Mouse (Mus musculus): ENCODE results near the gene Cck.

The Cck gene

DNA sequence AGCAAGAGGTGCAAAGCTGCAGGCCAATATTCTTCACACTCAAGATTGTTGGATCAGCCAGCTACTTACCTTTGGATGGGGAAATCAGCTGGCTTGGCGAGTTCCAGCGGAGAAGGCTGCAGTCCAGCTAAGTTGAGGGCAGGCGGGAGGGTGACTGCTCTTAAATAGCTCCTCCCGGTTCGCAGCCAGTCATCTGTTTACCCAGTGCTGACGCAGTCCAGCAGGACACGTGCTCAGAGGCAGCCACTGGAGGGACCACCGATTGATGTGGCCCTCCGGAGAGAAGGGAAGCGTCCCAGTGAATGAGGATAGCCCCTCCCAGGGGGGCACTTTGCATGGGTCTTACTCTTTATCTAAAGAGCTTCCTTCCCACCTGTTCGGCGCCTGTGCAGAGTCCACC lies at the start of gene Cck:
Cck (minus strand) TSS at position 166 of the 400 bp plus-strand sequence.
- DNase-seq, result no peak

DNA sequence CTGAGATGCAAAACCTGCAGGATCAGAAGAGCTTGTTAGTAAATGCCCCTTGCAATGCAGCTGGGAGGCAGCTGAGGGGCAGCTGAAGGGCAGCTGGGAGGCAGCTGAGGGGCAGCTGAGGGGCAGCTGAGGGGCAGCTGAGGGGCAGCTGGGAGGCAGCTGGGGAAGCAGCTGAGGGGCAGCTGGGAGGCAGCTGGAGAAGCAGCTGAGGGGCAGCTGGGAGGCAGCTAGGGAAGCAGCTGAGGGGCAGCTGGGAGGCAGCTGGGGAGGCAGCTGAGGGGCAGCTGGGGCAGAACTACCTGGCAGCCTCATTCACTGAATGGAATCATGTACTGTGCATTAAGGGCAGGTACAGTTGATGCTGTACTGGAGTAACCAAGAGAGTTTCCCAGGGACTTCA lies 46.0 kb upstream of the Cck start:
- no peak for DNase-seq

GRCm38 (mm10) chr9:121532626-121533025 lies 37.1 kb upstream of the Cck start:
- no peak for DNase-seq

GRCm38 (mm10) chr9:121528605-121529357 lies 33.3 kb upstream of the Cck start:
- no peak for DNase-seq

- DNase-seq, result no peak
Observed at GRCm38 (mm10) chr9:121526171-121526570, 30.7 kb upstream of the Cck start.

- no peak for DNase-seq
Observed at GRCm38 (mm10) chr9:121520047-121520446, 24.6 kb upstream of the Cck start.

DNA sequence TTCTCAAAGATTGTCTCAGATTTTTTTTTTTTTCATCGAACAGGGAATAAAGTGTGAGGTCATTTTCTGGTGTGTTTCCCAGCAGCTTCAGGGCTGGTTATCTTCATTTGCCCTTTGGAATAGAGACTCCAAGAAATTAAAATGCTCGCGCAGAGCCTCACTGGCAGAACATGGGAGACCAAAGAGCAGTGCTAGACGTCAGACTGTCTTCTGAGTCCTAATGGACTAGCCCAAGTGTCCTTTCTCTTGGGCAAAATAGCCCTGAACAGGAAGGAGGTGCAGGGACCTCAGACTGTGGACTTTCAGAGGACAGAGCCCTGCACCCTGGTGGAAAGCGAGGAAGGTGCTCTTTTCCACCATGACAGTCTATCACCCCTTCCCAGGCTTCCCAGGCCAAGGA lies 19.0 kb upstream of the Cck start:
- no peak for DNase-seq

- DNase-seq, result no peak
Observed at GRCm38 (mm10) chr9:121511911-121512310, 16.4 kb upstream of the Cck start.

- DNase-seq, result no peak
Observed at GRCm38 (mm10) chr9:121506478-121507180, 11.1 kb upstream of the Cck start.

- no peak for DNase-seq
Observed at GRCm38 (mm10) chr9:121505346-121505745, 9.9 kb upstream of the Cck start.

GRCm38 (mm10) chr9:121496102-121496501 lies 608 bp upstream of the Cck start:
- no peak for DNase-seq

DNA sequence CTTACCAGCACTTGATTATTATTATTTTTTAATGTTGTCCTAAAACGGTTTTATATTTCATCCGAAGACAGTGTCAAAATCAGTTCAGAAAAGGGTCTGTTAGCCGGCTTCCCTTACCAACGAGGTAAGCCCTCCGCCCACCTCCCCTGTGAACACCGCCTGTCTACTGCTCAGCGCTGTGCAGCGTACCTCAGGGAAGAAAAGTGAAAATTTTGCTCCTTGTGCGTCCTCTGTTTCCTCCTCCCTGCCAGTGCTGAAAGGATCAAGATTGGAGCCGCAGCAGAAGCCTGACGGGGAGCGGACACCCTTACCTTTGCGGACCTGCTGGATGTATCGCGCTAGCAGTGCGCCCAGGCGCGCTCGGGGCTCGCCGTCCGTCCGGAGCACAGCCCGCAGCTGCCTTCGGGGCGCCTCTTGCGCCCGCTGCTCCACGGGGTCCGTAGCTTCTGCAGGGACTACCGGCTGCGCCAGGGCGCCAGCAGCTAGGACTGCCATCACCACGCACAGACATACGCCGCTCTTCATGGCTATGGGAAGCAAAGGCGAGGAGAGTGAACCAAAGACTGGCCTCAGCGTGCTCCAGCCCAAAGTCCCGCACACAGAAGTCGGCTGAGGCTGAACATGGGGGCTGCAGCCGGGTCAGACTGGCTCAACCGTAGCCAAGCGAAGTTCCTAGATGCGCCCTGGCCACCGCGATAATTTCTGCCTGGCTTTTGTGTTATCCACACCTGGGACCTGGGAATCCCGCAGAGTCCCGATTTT lies 1.3 kb downstream of the Cck start:
- DNase-seq, result no peak

GRCm38 (mm10) chr9:121491592-121492240 lies 3.8 kb downstream of the Cck start:
- DNase-seq, result no peak

- DNase-seq, result no peak
Observed at GRCm38 (mm10) chr9:121487216-121487615, 8.3 kb downstream of the Cck start.

- DNase-seq, result peak; percentile 35 to 40
Observed at GRCm38 (mm10) chr9:121479453-121479852, 16.0 kb downstream of the Cck start.

DNA sequence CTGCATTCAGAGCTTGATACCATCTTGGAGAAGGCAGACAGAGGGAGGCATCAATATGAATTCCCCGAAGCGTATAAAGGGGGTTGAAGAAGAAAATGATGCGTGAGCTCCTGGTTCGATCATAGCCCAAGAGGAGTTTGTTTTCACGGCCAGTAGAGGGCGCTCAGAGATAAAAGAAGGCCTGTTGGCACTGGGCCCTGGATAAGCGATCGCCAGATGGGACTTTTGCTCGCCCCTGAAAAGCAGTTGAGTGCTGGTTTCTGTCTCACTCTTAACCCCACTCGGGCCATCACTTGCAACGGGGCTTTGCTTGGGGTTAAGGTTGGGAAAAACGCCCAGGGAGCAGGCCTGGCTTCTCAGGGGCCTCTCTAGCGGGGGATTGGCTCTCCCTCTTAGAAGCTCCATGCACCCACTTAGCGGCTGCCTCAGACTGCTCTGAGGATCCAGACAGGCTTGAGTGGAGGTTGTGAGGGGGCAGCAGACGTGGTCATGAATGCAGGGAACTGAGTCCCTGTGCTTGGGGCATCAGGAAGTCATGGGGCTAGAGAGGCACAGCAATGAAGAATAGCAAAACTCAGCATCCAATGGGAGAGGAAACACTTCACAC lies 18.1 kb downstream of the Cck start:
- DNase-seq, result peak; percentile 30 to 38

GRCm38 (mm10) chr9:121475488-121476452 lies 19.7 kb downstream of the Cck start:
- no peak for DNase-seq

GRCm38 (mm10) chr9:121474771-121475170 lies 20.7 kb downstream of the Cck start:
- DNase-seq, result no peak

DNA sequence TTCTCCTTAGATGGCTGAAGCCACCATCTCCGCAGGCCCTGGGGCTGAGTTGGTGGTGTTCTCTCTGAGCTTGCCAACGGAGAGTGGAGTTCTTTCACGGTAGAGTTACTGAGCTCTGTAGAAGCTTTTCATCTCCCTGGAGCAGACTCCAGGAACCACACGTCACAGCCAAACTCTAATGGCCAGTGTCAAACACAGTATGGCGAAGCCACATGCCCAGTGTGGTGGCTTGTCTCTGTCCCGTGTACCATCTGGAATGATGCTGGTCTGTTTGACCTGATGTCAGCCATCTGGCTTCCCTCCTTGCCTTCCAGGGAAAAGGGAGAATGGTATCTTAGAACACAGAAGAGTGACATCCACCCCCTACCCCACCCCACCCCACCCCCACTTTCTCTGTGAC lies 25.8 kb downstream of the Cck start:
- no peak for DNase-seq

- no peak for DNase-seq
Observed at GRCm38 (mm10) chr9:121467460-121467859, 28.0 kb downstream of the Cck start.

DNA sequence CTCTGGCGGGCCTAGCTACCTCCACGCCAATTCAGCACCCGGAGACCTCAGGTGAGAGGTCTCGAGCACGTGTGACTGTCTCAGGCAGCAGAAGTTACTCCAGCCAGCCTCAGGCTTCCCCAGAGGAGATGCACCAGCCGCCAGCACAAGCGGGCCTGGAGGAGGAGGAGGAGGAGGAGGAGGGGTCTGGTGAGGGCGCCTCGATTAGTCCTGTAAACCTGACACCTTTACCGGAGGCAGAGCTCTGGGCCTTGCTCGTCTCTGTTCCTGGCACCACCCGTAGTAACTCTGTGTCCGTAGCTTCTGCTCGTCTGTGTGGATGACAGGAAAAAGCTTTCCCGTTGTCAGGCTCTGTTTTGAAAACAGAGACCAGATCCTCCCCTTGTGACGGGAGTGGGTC lies 35.0 kb downstream of the Cck start:
- DNase-seq, result no peak

Data from thymus, postnatal 36 days (tissue).